Mouse (Mus musculus) stomach, embryonic 14.5 days (tissue): ENCODE results near the gene Pcyox1. TPM values are rescaled to one million over a fixed set of nuclear protein-coding genes. Genes with fewer than 3 reads are reported as not detected.
A peak's percentile ranks its signal among the peaks of the same experiment; 100 is the strongest.
"Not testable (repeated sequence)": the region's sequence is repeated elsewhere in the genome, so short reads cannot be mapped to it uniquely, and the experiment has no call there.

Experiments used
- ATAC-seq: fragments of 200-750 bp; cut with Nextera tagmentation; 2 replicates; pipeline ENCODE4 v1.8.0; 2017; ENCODE audit warnings: low read depth, moderate TSS enrichment; ENCODE audit not compliant: insufficient number of reproducible peaks, insufficient read depth, low FRiP score
- H3K27ac ChIP-seq: fragments of 300-500 bp; sonication (generic); 2 replicates; pipeline ENCODE4 v1.5.1; 2014; ENCODE audit warnings: mild to moderate bottlenecking, low read length, moderate library complexity, mixed read lengths
- H3K27me3 ChIP-seq: fragments of 300-500 bp; sonication (generic); 2 replicates; pipeline ENCODE4 v1.6.1; 2014; ENCODE audit warnings: low read length, control low read depth, mixed read lengths; ENCODE audit not compliant: control insufficient read depth, insufficient read depth
- H3K36me3 ChIP-seq: fragments of 300-500 bp; sonication (generic); 2 replicates; pipeline ENCODE4 v1.6.1; 2014; ENCODE audit warnings: mild to moderate bottlenecking, control low read depth, low read length, moderate library complexity, mixed read lengths; ENCODE audit not compliant: control insufficient read depth, insufficient read depth
- H3K4me1 ChIP-seq: fragments of 300-500 bp; sonication (generic); 2 replicates; pipeline ENCODE4 v1.6.1; 2014; ENCODE audit warnings: low read length, control low read depth, mixed read lengths; ENCODE audit not compliant: control insufficient read depth, insufficient read depth
- H3K4me2 ChIP-seq: fragments of 300-500 bp; sonication (generic); replicated peaks from 2 replicates; pipeline ENCODE4 v1.6.1; 2014; ENCODE audit warnings: low read depth, low read length, control low read depth
- H3K4me3 ChIP-seq: fragments of 300-500 bp; sonication (generic); 2 replicates; pipeline ENCODE4 v1.5.1; 2014; ENCODE audit warnings: low read depth, low read length, control low read depth
- H3K9ac ChIP-seq: fragments of 300-500 bp; sonication (generic); replicated peaks from 2 replicates; pipeline ENCODE4 v1.6.1; 2014; ENCODE audit warnings: low read depth, mild to moderate bottlenecking, control low read depth, low read length, moderate library complexity, mixed read lengths
- H3K9me3 ChIP-seq: fragments of 300-500 bp; sonication (generic); 2 replicates; pipeline ENCODE4 v1.6.1; 2016; ENCODE audit warnings: low read depth, low read length, control low read depth; ENCODE audit not compliant: control insufficient read depth
- WGBS: fragments of 180-500 bp; shearing (Covaris S2); extraction: QIAGEN DNeasy Blood & Tissue Kit; methylation state at CpG from one replicate; pipeline ENCODE4 v1.1.7; 2014; 5-methylcytosine and 5-hydroxymethylcytosine counted together
- polyA plus RNA-seq: library from polyadenylated mRNA; unstranded; fragments of >200 nt; fragmentation: Nextera tagmentation; extraction: Ambion mirVana; gene quantifications from 2 replicates; pipeline ENCODE4 v1.2.1, GENCODE M21; 2014

Pcyox1 gene
- polyA plus RNA-seq, 1 experiment from 2014 or later = 102 TPM

GRCm38 (mm10) chr6:86382551-86382950 is 14.4 kb downstream of the Pcyox1 start:
- Histone ChIP-seq H3K9ac (no peak overlapping the region), H3K4me3 (no peak overlapping the region), H3K27me3 (no peaks in the 10 kb centered on the region), H3K36me3 (peaks cover 26% of the 10 kb centered on the region), H3K9me3 (no peaks in the 10 kb centered on the region), H3K27ac (no peak overlapping the region), H3K4me1 (no peaks in the 10 kb centered on the region), H3K4me2 (no peak overlapping the region)
- ATAC-seq = no peak

DNA sequence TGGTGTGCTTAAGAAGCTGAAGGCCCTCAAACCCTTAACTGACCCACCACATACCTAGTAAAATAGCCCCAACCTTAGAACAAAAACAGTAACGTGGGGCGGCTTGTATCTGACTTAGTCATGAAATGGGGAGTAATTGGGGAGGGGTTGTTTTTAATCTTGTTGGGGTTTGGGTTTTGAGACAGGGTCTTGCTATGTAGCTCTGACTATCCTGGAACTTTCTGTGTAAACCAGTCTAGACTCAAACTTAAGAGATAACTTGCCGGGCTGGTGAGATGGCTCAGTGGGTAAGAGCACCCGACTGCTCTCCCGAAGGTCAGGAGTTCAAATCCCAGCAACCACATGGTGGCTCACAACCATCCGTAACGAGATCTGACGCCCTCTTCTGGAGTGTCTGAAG is 16.8 kb downstream of the Pcyox1 start:
- not testable (repeated sequence) for H3K27ac ChIP-seq, H3K9me3 ChIP-seq, H3K9ac ChIP-seq, H3K4me1 ChIP-seq, H3K4me2 ChIP-seq, ATAC-seq, H3K4me3 ChIP-seq, H3K27me3 ChIP-seq
- peaks cover 30% of the 10 kb centered on the region for H3K36me3 ChIP-seq
- WGBS = 88% methylated on average over 6 of the region's 8 CpGs

- H3K4me2 ChIP-seq = no peak overlapping the region
- H3K9me3 ChIP-seq = no peaks in the 10 kb centered on the region
- H3K27ac ChIP-seq = no peak overlapping the region
- H3K9ac ChIP-seq = no peak overlapping the region
- H3K4me1 ChIP-seq = no peaks in the 10 kb centered on the region
- no peaks in the 10 kb centered on the region for H3K27me3 ChIP-seq
- no peak overlapping the region for H3K4me3 ChIP-seq
- no peak for ATAC-seq
- peaks cover 34% of the 10 kb centered on the region for H3K36me3 ChIP-seq
- 88% methylated on average over 3 of the region's 3 CpGs for WGBS
Measured at GRCm38 (mm10) chr6:86378341-86378740, 18.6 kb downstream of the Pcyox1 start.

DNA sequence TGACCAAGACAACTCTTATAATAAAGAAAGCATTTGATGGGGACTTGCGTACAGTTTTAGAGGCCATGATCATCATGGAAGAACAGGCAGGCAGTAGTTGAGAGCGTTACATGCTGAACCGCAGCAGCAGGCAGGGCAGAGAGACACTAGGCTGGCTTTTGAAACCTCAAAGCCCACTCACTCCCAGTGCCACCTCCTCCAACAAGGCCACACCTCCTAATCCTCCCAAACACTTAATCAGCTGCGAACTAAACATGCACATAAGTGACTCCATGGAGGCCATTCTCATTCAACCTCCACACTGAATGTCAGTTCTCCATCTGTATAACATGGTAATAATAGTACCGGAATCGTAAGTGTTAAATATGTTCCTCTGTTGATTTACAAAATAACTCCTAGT is 23.4 kb downstream of the Pcyox1 start:
- Histone ChIP-seq H3K36me3 (peaks cover 29% of the 10 kb centered on the region), H3K27me3 (no peaks in the 10 kb centered on the region), H3K4me1 (peaks cover 14% of the 10 kb centered on the region), H3K27ac (no peak overlapping the region), H3K9ac (no peak overlapping the region), H3K4me2 (no peak overlapping the region), H3K4me3 (no peak overlapping the region), H3K9me3 (no peaks in the 10 kb centered on the region)
- WGBS = 95% methylated on average over 6 of the region's 6 CpGs
- ATAC-seq = no peak

DNA sequence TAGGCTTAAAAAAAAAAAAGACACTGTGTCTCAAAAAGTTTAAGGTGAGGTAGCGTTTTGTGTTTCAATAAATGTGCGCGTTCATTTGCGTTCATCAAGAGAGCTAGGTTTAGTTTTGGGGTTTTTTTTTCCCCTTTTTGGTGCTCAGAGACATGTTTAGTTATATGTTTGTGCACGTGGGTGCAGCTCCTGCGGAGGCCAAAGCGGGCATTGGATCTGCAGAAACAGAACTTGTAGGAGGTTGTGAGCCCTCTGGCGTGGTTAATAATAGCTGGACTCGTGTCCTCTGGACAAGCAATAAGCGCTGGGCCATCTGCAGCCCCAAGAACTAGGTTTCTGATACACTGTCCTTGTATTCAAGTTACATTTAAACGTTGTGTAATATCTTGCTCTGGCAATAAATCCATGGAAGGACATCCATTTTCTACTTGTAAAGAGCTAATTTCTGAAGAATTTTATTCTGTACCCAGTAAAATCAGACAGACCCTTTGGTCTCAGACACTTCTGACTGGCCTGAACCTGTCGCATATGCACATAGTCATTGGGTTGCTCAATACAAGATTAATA is 24.9 kb downstream of the Pcyox1 start:
- peak overlapping the region; percentile 76 for H3K4me3 ChIP-seq
- H3K4me1 ChIP-seq = peaks cover 14% of the 10 kb centered on the region
- no peak for ATAC-seq
- H3K36me3 ChIP-seq = peaks cover 14% of the 10 kb centered on the region
- peak overlapping the region; percentile 73 for H3K9ac ChIP-seq
- peak overlapping the region; percentile 84; the same call in 1 of the 2 replicates for H3K27ac ChIP-seq
- no peaks in the 10 kb centered on the region for H3K9me3 ChIP-seq
- 6% methylated on average over 12 of the region's 12 CpGs for WGBS
- H3K4me2 ChIP-seq = peak overlapping the region; percentile 83
- H3K27me3 ChIP-seq = no peaks in the 10 kb centered on the region

GRCm38 (mm10) chr6:86371340-86371911 is 25.5 kb downstream of the Pcyox1 start:
- H3K27ac ChIP-seq = peak overlapping the region; percentile 84
- peak overlapping the region; percentile 73 for H3K9ac ChIP-seq
- H3K4me1 ChIP-seq = peaks cover 14% of the 10 kb centered on the region
- no peaks in the 10 kb centered on the region for H3K9me3 ChIP-seq
- H3K4me2 ChIP-seq = peak overlapping the region; percentile 83
- H3K4me3 ChIP-seq = peak overlapping the region; percentile 76
- H3K36me3 ChIP-seq = peaks cover 9% of the 10 kb centered on the region
- ATAC-seq = peak; percentile 95
- WGBS = under 1% methylated on average over 50 of the region's 50 CpGs
- H3K27me3 ChIP-seq = no peaks in the 10 kb centered on the region

DNA sequence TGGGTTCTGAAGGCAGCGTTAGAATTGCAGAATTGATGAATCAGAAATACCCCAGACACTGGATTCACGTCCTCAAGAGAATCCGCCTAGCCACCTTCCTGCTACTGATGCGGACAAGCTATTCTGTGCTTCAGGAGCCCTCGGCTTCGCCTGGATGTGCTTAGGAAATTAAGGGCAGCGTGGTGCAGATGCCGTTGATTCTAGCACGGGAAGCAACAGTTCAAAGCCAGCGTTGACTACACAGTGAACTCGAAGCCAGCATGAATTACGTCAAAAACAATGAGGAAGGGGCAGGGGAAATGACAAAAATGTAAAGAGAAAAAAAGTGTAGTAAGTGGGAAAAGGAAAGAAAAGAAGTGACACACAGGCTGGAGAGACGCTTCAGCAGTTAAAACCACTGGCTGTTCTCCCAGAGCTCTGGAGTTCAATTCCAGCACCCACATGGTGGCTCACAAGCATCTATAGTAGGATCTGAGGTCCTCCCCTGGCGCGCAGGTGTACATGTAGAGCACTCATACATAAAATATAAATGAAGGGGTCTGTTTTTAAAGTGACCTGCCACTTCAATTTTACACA is 26.1 kb downstream of the Pcyox1 start, which contains the start of gene Snrpg:
Gene Snrpg, plus strand, starts transcription at position 541 of the 576 bp plus-strand sequence.
- Histone ChIP-seq H3K27me3 (no peaks in the 10 kb centered on the region), H3K4me1 (peaks cover 14% of the 10 kb centered on the region), H3K27ac (peak within 1 kb of the TSS; percentile 84), H3K36me3 (peaks cover 4% of the 10 kb centered on the region), H3K4me2 (peak within 1 kb of the TSS; percentile 83), H3K4me3 (peak within 1 kb of the TSS; percentile 76), H3K9ac (peak within 1 kb of the TSS; percentile 73), H3K9me3 (no peaks in the 10 kb centered on the region)
- WGBS = 14% methylated on average over 15 of the region's 15 CpGs
- no peak for ATAC-seq

DNA sequence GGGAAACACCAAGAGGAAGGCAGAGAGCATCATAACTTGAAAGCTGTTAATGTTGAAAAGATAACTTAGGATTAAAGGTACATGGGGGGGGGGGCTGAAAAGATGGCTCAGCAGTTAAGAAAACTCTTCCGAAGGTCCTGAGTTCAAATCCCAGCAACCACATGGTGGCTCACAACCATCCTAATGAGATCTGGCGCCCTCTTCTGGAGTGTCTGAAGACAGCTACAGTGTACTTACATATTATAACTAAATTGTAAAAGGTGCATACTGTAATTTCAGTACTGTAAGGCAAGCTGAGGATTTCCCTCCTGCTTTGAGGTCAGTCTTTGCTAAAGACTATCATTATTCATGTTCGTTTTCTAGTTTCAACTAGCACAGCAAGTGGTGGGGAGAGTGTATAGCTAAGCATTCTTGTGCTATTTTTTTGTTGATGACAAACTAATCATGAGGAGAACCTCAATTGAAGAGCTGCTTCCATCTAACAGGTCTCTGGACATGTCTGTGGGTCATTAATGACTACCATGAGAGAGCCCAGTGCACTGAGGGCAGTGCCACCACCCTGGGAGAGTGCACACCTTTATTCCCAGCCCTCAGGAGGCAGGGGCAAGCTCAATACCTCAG is 26.8 kb downstream of the Pcyox1 start:
- peaks cover 4% of the 10 kb centered on the region; the same call in 1 of the 2 replicates for H3K36me3 ChIP-seq
- peak overlapping the region; percentile 34 for H3K9ac ChIP-seq
- H3K4me1 ChIP-seq = peaks cover 14% of the 10 kb centered on the region
- WGBS = 61% methylated on average over 3 of the region's 3 CpGs
- H3K4me2 ChIP-seq = peak overlapping the region; percentile 64
- H3K4me3 ChIP-seq = peak overlapping the region; percentile 76
- no peak for ATAC-seq
- no peaks in the 10 kb centered on the region for H3K27me3 ChIP-seq
- H3K27ac ChIP-seq = peak overlapping the region; percentile 84; the same call in 1 of the 2 replicates
- H3K9me3 ChIP-seq = no peaks in the 10 kb centered on the region
